Mouse (Mus musculus): ENCODE data around the gene Nrp2. TPM values are rescaled to one million over a fixed set of nuclear protein-coding genes. Genes with fewer than 3 reads are reported as not detected.
A peak's percentile ranks its signal among the peaks of the same experiment; 100 is the strongest.

The Nrp2 gene
- polyA plus RNA-seq, 1 experiment, result 9.1 TPM

DNA sequence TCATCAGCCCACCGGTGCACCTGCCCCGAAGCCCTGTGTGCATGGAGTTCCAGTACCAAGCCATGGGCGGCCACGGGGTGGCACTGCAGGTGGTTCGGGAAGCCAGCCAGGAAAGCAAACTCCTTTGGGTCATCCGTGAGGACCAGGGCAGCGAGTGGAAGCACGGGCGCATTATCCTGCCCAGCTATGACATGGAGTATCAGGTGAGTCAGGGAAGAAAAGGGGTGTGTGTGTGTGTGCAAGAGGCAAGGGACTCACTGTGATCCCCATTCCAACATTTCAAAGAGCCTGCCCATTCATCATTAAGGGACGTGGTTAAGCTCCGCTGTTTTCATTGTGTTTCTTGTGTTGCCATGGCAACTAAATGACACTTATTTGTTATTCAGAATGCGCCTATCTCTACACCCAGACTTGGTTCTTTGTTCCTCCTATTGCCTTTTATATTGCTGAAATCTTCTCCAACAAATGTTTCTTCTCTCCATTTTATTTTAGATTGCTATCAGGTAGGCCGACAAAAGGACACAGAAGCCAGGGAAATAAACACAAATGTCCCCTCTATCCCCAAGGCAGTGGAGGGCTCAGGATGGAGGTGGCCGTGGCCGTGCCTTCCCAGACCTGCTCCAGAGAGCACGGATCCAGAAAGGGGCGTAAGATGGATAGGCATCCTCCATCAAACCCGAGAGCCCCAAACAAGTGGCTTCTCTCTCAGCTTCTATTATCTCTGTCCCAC is 80.4 kb downstream of the Nrp2 start:
- peak; percentile 42 to 48 for DNase-seq
- 43% methylated on average over 18 of the region's 18 CpGs for WGBS
- H3K4me1 ChIP-seq (ENCODE audit: control insufficient read depth, insufficient read depth, low read length), result peaks cover 25% of the 10 kb centered on the region
- peak overlapping the region; percentile 26 for H3K4me3 ChIP-seq (replicated peaks; ENCODE audit: insufficient read depth, low read depth, low read length)
- TF ChIP-seq POLR2A (IDR thresholded peaks at IDR 0.05; ENCODE audit: borderline replicate concordance, insufficient read depth, low read length), result no peak
- no peak for TF ChIP-seq CTCF (IDR thresholded peaks at IDR 0.05; ENCODE audit: borderline replicate concordance, insufficient read depth, low read depth, low read length)
- H3K27me3 ChIP-seq (ENCODE audit: control insufficient read depth, insufficient read depth, low read length), result no peaks in the 10 kb centered on the region
- no peak overlapping the region for H3K27ac ChIP-seq (ENCODE audit: insufficient read depth, low read length)

DNA sequence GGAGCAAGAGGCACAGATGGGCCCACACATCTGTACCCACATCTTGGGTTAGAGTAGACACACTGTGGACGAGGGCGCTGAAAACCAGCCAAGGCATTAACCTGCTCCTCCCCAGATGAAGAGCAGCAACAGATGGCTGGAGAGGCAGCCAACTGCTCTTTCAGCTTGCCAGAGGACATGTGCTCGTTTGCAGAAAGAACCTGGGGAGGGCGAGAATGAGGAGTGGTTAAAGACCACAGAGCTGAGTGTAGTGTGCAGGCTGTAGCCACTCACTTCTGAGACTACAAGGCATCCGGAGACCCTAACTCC is 81.0 kb downstream of the Nrp2 start:
- H3K27me3 ChIP-seq (ENCODE audit: control insufficient read depth, insufficient read depth, low read length), result no peaks in the 10 kb centered on the region
- DNase-seq, result peak; percentile 90 to 93
- TF ChIP-seq CTCF (IDR thresholded peaks at IDR 0.05; ENCODE audit: borderline replicate concordance, insufficient read depth, low read depth, low read length), result no peak
- TF ChIP-seq POLR2A (IDR thresholded peaks at IDR 0.05; ENCODE audit: borderline replicate concordance, insufficient read depth, low read length), result no peak
- H3K4me3 ChIP-seq (replicated peaks; ENCODE audit: insufficient read depth, low read depth, low read length), result peak overlapping the region; percentile 26
- H3K27ac ChIP-seq (ENCODE audit: insufficient read depth, low read length), result no peak overlapping the region
- peaks cover 25% of the 10 kb centered on the region for H3K4me1 ChIP-seq (ENCODE audit: control insufficient read depth, insufficient read depth, low read length)
- 9% methylated on average over 5 of the region's 5 CpGs for WGBS

DNA sequence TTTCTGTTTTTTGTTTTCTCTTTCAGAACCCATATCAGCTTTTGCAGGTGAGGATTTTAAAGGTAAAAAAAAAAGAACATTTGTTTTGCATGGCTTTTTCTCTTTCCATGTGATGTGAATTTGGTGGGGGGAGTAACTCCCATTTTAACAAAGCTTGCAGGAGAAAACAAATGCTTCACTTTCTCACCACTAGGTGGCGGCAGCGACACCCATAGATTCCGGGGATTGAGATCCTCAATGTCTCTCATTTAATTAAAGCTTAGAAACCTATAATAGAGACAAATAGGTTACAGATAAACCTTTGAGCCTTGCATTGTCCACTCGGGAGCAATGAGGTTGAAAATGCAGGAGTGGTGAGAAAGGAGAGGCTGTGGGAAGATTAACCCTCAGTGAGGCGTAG is 83.2 kb downstream of the Nrp2 start:
- 30% methylated on average over 5 of the region's 5 CpGs for WGBS
- peak; percentile 63 to 74 for DNase-seq
- Histone ChIP-seq H3K27ac (ENCODE audit: insufficient read depth, low read length) (no peak overlapping the region), H3K27me3 (ENCODE audit: control insufficient read depth, insufficient read depth, low read length) (no peaks in the 10 kb centered on the region), H3K4me1 (ENCODE audit: control insufficient read depth, insufficient read depth, low read length) (peaks cover 25% of the 10 kb centered on the region), H3K4me3 (replicated peaks; ENCODE audit: insufficient read depth, low read depth, low read length) (no peak overlapping the region)
- TF ChIP-seq CTCF (IDR thresholded peaks at IDR 0.05; ENCODE audit: borderline replicate concordance, insufficient read depth, low read depth, low read length) (peak; percentile 67; the same call in 1 of the 2 replicates), POLR2A (IDR thresholded peaks at IDR 0.05; ENCODE audit: borderline replicate concordance, insufficient read depth, low read length) (no peak)

DNA sequence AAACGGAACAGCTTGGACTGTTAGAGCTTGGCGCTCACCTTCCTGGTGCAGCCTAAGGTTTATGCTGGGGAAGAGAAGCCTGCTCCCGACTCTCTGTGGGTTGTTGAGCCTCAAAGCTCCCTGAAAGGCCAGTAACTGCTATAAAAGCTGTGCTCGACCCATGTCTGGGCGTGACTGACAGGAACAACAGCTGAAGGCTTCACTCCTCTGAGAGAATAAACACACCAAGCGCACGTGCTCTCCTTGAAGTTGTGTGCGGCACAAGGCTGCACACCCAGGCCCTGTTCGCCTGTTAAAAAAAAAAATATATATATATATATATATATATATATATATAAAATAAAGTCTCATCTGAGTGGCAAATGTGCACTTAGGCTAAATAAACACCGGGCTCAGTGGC is 84.5 kb downstream of the Nrp2 start:
- Histone ChIP-seq H3K4me1 (ENCODE audit: control insufficient read depth, insufficient read depth, low read length) (peaks cover 20% of the 10 kb centered on the region), H3K4me3 (replicated peaks; ENCODE audit: insufficient read depth, low read depth, low read length) (no peak overlapping the region), H3K27ac (ENCODE audit: insufficient read depth, low read length) (no peak overlapping the region), H3K27me3 (ENCODE audit: control insufficient read depth, insufficient read depth, low read length) (no peaks in the 10 kb centered on the region)
- no peak for DNase-seq
- WGBS, result 94% methylated on average over 10 of the region's 10 CpGs
- TF ChIP-seq CTCF (IDR thresholded peaks at IDR 0.05; ENCODE audit: borderline replicate concordance, insufficient read depth, low read depth, low read length) (no peak), POLR2A (IDR thresholded peaks at IDR 0.05; ENCODE audit: borderline replicate concordance, insufficient read depth, low read length) (no peak)

DNA sequence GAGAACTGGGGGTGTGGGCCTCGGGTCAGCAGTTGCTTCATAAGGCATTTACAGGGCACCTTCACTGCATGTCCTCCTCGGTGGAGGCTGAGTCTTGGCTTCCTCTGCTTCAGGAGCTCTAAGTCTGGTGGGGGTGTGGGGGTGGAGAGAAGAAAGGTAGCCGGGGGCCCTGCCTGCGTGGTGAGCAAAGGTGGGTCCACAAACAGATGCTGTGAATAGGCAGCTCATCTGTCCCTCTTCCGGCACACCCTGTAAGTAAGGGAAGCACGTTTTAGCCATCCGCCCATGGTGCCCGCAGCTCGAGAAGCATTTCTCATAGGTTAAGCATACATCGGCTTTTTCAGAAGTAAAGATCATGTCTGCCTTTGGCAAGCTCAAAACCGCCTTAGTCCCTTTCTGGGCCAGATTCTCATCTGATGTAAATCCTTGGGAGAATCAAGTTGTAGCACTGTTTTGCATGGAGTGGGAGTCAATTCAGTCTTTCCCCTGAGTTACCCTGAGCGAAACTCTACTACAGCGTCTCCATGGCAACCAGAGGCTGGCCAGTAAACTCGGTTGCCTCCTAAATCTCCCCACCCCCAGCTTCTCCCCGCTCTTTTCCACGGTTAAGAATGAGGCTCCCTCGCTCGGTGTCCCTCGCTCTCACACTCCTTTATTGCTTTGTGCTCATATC is 91.3 kb downstream of the Nrp2 start:
- Histone ChIP-seq H3K27ac (ENCODE audit: insufficient read depth, low read length) (no peak overlapping the region), H3K27me3 (ENCODE audit: control insufficient read depth, insufficient read depth, low read length) (peaks cover 2% of the 10 kb centered on the region; the same call in 1 of the 2 replicates), H3K4me3 (replicated peaks; ENCODE audit: insufficient read depth, low read depth, low read length) (no peak overlapping the region), H3K4me1 (ENCODE audit: control insufficient read depth, insufficient read depth, low read length) (no peaks in the 10 kb centered on the region)
- TF ChIP-seq POLR2A (IDR thresholded peaks at IDR 0.05; ENCODE audit: borderline replicate concordance, insufficient read depth, low read length) (no peak), CTCF (IDR thresholded peaks at IDR 0.05; ENCODE audit: borderline replicate concordance, insufficient read depth, low read depth, low read length) (no peak)
- 67% methylated on average over 19 of the region's 19 CpGs for WGBS
- no peak for DNase-seq

DNA sequence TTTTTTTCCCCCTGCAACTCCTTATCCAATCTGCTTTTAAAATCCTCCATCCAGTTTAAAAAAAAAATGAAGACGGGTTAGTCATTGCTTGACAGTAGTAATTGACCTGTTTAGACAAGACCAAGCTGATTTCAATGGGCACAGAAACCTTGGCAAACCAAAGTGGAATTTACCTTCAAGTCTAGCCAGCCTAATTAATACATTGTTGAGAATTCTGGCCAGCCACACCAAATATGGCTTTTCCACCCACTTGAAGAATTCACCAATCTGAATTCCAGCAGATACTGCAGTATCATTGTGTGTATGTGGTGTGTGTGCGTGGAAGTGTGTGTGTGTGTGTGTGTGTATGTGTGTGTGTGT is 91.8 kb downstream of the Nrp2 start:
- Histone ChIP-seq H3K27ac (ENCODE audit: insufficient read depth, low read length) (no peak overlapping the region), H3K27me3 (ENCODE audit: control insufficient read depth, insufficient read depth, low read length) (peaks cover 2% of the 10 kb centered on the region; the same call in 1 of the 2 replicates), H3K4me1 (ENCODE audit: control insufficient read depth, insufficient read depth, low read length) (no peaks in the 10 kb centered on the region), H3K4me3 (replicated peaks; ENCODE audit: insufficient read depth, low read depth, low read length) (no peak overlapping the region)
- DNase-seq, result no peak
- TF ChIP-seq CTCF (IDR thresholded peaks at IDR 0.05; ENCODE audit: borderline replicate concordance, insufficient read depth, low read depth, low read length), result no peak
- no peak for TF ChIP-seq POLR2A (IDR thresholded peaks at IDR 0.05; ENCODE audit: borderline replicate concordance, insufficient read depth, low read length)
- 82% methylated on average over 2 of the region's 2 CpGs for WGBS

DNA sequence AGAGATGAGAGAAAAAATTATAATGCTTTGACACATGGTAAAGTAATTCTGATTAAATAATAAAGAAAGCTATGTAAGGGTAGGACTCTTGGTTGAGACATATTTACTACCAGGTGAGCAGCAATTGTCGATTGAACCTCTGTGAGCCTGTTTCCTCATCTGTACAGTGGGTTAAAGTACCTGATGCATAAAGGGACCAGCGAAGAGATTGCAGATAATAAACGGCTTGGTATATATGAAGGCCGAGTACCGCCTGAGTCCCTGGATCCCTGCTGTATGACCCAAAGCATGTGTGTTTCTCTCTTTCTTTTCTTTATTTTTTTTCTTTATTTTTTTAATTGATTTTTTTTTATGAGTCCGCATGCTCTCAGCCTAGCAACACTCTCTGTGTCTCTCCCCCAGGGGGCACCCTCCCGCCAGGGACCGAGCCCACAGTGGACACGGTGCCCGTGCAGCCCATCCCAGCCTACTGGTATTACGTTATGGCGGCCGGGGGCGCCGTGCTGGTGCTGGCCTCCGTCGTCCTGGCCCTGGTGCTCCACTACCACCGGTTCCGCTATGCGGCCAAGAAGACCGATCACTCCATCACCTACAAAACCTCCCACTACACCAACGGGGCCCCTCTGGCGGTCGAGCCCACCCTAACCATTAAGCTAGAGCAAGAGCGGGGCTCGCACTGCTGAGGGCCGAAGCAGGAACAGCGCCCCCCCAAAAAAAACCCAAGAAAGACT is 92.4 kb downstream of the Nrp2 start:
- no peak for DNase-seq
- Histone ChIP-seq H3K4me3 (replicated peaks; ENCODE audit: insufficient read depth, low read depth, low read length) (no peak overlapping the region), H3K27me3 (ENCODE audit: control insufficient read depth, insufficient read depth, low read length) (peaks cover 2% of the 10 kb centered on the region; the same call in 1 of the 2 replicates), H3K4me1 (ENCODE audit: control insufficient read depth, insufficient read depth, low read length) (peaks cover 5% of the 10 kb centered on the region; the same call in 1 of the 2 replicates), H3K27ac (ENCODE audit: insufficient read depth, low read length) (no peak overlapping the region)
- WGBS, result 49% methylated on average over 28 of the region's 28 CpGs
- no peak for TF ChIP-seq POLR2A (IDR thresholded peaks at IDR 0.05; ENCODE audit: borderline replicate concordance, insufficient read depth, low read length)
- TF ChIP-seq CTCF (IDR thresholded peaks at IDR 0.05; ENCODE audit: borderline replicate concordance, insufficient read depth, low read depth, low read length), result peak; percentile 41; the same call in 1 of the 2 replicates

Measured in cerebellum, adult 2 months (tissue).